Comparison of ENCODE assay signal across 7 mouse cellular contexts in genomic region chr16:16357908-16358307, GRCm38 (mm10). TPM values are rescaled to one million over a fixed set of nuclear protein-coding genes. Genes with fewer than 3 reads are reported as not detected.
DNase-seq lines count a peak whose midpoint lies in the region; ATAC-seq and TF ChIP-seq lines count a peak whose summit lies in the region.

No protein-coding gene starts in this region.

- H3K4me3 ChIP-seq in thymus, adult 2 months (ENCODE audit: control insufficient read depth, insufficient read depth, low read length) = peak overlapping the region; percentile 8; the same call in 1 of the 2 replicates
- peak overlapping the region; percentile 92 for H3K4me3 ChIP-seq in hindbrain, embryonic 14.5 days (replicated peaks; ENCODE audit: low read length)

- TF ChIP-seq CTCF in thymus, adult 2 months (IDR thresholded peaks at IDR 0.05; ENCODE audit: borderline replicate concordance, control insufficient read depth, extremely low read depth, insufficient read depth, low read length, poor library complexity) = no peak

- TF ChIP-seq POLR2A in thymus, adult 2 months (IDR thresholded peaks at IDR 0.05; ENCODE audit: control insufficient read depth, extremely low read depth, insufficient read depth, low read length, poor library complexity) = no peak

- peak overlapping the region; percentile 94 for H3K9ac ChIP-seq in hindbrain, embryonic 14.5 days

- intact Hi-C loops in left cerebral cortex, postnatal 36 days (cut with DNase I) = loop anchor here (1.0 to 10.0 kb wide), 4 partner anchors 55 to 514 kb away; partner anchors contain the start of genes Top3b and Vpreb1

- ATAC-seq in hindbrain, embryonic 14.5 days (ENCODE audit: low FRiP score) = no peak

- peak; percentile 10 for DNase-seq in thymus, adult 2 months
- no peak for DNase-seq in thymus, postnatal 25 days
- peak; percentile 56 for DNase-seq in embryo, embryonic 10.5 days (ENCODE audit: low spot score)
- no peak for DNase-seq in hindbrain, embryonic 14.5 days (ENCODE audit: low spot score)
- DNase-seq in lung, postnatal 10 days = peak; percentile 3
- DNase-seq in thymus, postnatal 4 days = peak; percentile 9
- no peak for DNase-seq in left cerebral cortex, postnatal 36 days (ENCODE audit: low spot score in 2 of 2)

- WGBS in thymus, adult 2 months = 4% methylated on average over 6 of the region's 6 CpGs
- WGBS in hindbrain, embryonic 14.5 days = 10% methylated on average over 6 of the region's 6 CpGs

- no peaks in the 10 kb centered on the region for H3K27me3 ChIP-seq in thymus, adult 2 months (ENCODE audit: control insufficient read depth, insufficient read depth, low read length)
- no peaks in the 10 kb centered on the region for H3K27me3 ChIP-seq in hindbrain, embryonic 14.5 days (ENCODE audit: control insufficient read depth, insufficient read depth, low read length)

- H3K4me2 ChIP-seq in hindbrain, embryonic 14.5 days (replicated peaks) = peak overlapping the region; percentile 75

- peaks cover 4% of the 10 kb centered on the region for H3K4me1 ChIP-seq in thymus, adult 2 months (replicated peaks; ENCODE audit: control insufficient read depth, insufficient read depth, low read length)
- H3K4me1 ChIP-seq in hindbrain, embryonic 14.5 days (replicated peaks; ENCODE audit: control insufficient read depth, insufficient read depth, low read length) = peaks cover 17% of the 10 kb centered on the region

- no peak overlapping the region for H3K27ac ChIP-seq in thymus, adult 2 months (ENCODE audit: control insufficient read depth, insufficient read depth, low read length)
- H3K27ac ChIP-seq in hindbrain, embryonic 14.5 days = peak overlapping the region; percentile 91

- 0 out of 2 replicates have a peak, but pooled peaks cover 2% of the 10 kb centered on the region for H3K36me3 ChIP-seq in thymus, adult 2 months (ENCODE audit: control insufficient read depth, insufficient read depth, low read length)
- no peaks in the 10 kb centered on the region for H3K36me3 ChIP-seq in hindbrain, embryonic 14.5 days (replicated peaks; ENCODE audit: control insufficient read depth, insufficient read depth)

- no peaks in the 10 kb centered on the region; the same call in 1 of the 2 replicates for H3K9me3 ChIP-seq in hindbrain, embryonic 14.5 days (ENCODE audit: control insufficient read depth, low read length)

RNA-seq across cellular contexts. Expression of gene Dnm1l, which starts 0.9 kb away (rescaled TPM):
- 11.8 and 13.3 TPM in 2 replicates for polyA plus RNA-seq in thymus, adult 2 months (2012; rRNA removed)
- polyA plus RNA-seq in hindbrain, embryonic 14.5 days (2014; fragmentation: Nextera tagmentation; extraction: Ambion mirVana) = 98.2 and 113 TPM in 2 replicates
- total RNA-seq in left cerebral cortex, postnatal 36 days (2021) = 100 to 1,000 TPM; 198 to 201 TPM

RNA-seq across cellular contexts. Expression of gene Yars2, which starts 55.1 kb away (rescaled TPM):
- polyA plus RNA-seq in thymus, adult 2 months (2012; rRNA removed) = 33.8 and 41.6 TPM in 2 replicates
- polyA plus RNA-seq in hindbrain, embryonic 14.5 days (2014; fragmentation: Nextera tagmentation; extraction: Ambion mirVana) = 31.1 and 31.3 TPM in 2 replicates
- 10 to 100 TPM; 22.8 to 26.2 TPM for total RNA-seq in left cerebral cortex, postnatal 36 days (2021)

Comparison
In these comparisons a context has a peak if more than half of its experiments do, and no peak if none do; other contexts are left out.
1. DNase-seq: peak in thymus, adult 2 months (single experiment), embryo, embryonic 10.5 days (single experiment), lung, postnatal 10 days (single experiment) and thymus, postnatal 4 days (single experiment); none in thymus, postnatal 25 days (single experiment), hindbrain, embryonic 14.5 days (single experiment) and left cerebral cortex, postnatal 36 days (0 of 2).